Mouse (Mus musculus): ENCODE results near the gene Adgrl2. TPM values are rescaled to one million over a fixed set of nuclear protein-coding genes. Genes with fewer than 3 reads are reported as not detected.

The Adgrl2 gene
- polyA plus RNA-seq, 1 experiment from 2014 or later = 83.2 TPM

GRCm38 (mm10) chr3:148986894-148987590 is 3.3 kb downstream of the Adgrl2 start:
- H3K27ac ChIP-seq (ENCODE audit: low read depth) = peak overlapping the region; percentile 100
- peak overlapping the region; percentile 96 for H3K9ac ChIP-seq
- DNase-seq = peak; percentile 67
- TF ChIP-seq CTCF (IDR thresholded peaks at IDR 0.05; ENCODE audit: low read depth) = no peak
- no peaks in the 10 kb centered on the region for H3K36me3 ChIP-seq (ENCODE audit: insufficient read depth)
- H3K4me2 ChIP-seq = peak overlapping the region; percentile 84
- no peaks in the 10 kb centered on the region for H3K9me3 ChIP-seq (ENCODE audit: low read depth, low read length)
- no peak for ATAC-seq (ENCODE audit: insufficient read depth)
- peaks cover 9% of the 10 kb centered on the region for H3K4me1 ChIP-seq (ENCODE audit: insufficient read depth)
- peak overlapping the region; percentile 92 for H3K4me3 ChIP-seq (ENCODE audit: low read depth, low read length)
- under 1% methylated on average over 27 of the region's 27 CpGs for WGBS
- H3K27me3 ChIP-seq (ENCODE audit: insufficient read depth, low read length) = no peaks in the 10 kb centered on the region

- Histone ChIP-seq H3K27me3 (ENCODE audit: insufficient read depth, low read length) (no peaks in the 10 kb centered on the region), H3K9ac (peak overlapping the region; percentile 96), H3K4me2 (peak overlapping the region; percentile 84), H3K9me3 (ENCODE audit: low read depth, low read length) (no peaks in the 10 kb centered on the region), H3K36me3 (ENCODE audit: insufficient read depth) (no peaks in the 10 kb centered on the region), H3K27ac (ENCODE audit: low read depth) (peak overlapping the region; percentile 100; the same call in 1 of the 2 replicates), H3K4me1 (ENCODE audit: insufficient read depth) (peaks cover 12% of the 10 kb centered on the region), H3K4me3 (ENCODE audit: low read depth, low read length) (peak overlapping the region; percentile 92)
- ATAC-seq (ENCODE audit: insufficient read depth) (no peak), DNase-seq (peak; percentile 37)
- WGBS = 6% methylated on average over 17 of the region's 17 CpGs
- TF ChIP-seq CTCF (IDR thresholded peaks at IDR 0.05; ENCODE audit: low read depth) = no peak
These were observed 4.0 kb downstream of the Adgrl2 start for GRCm38 (mm10) chr3:148986296-148986893.

GRCm38 (mm10) chr3:148984326-148984725 is 6.0 kb downstream of the Adgrl2 start:
- TF ChIP-seq CTCF (IDR thresholded peaks at IDR 0.05; ENCODE audit: low read depth) = no peak
- no peaks in the 10 kb centered on the region for H3K36me3 ChIP-seq (ENCODE audit: insufficient read depth)
- 42% methylated on average over 6 of the region's 6 CpGs for WGBS
- DNase-seq = no peak
- no peaks in the 10 kb centered on the region for H3K9me3 ChIP-seq (ENCODE audit: low read depth, low read length)
- H3K4me3 ChIP-seq (ENCODE audit: low read depth, low read length) = no peak overlapping the region
- H3K4me2 ChIP-seq = peak overlapping the region; percentile 50
- no peaks in the 10 kb centered on the region for H3K27me3 ChIP-seq (ENCODE audit: insufficient read depth, low read length)
- H3K27ac ChIP-seq (ENCODE audit: low read depth) = no peak overlapping the region
- H3K4me1 ChIP-seq (ENCODE audit: insufficient read depth) = peaks cover 10% of the 10 kb centered on the region; the same call in 1 of the 2 replicates
- no peak for ATAC-seq (ENCODE audit: insufficient read depth)
- H3K9ac ChIP-seq = no peak overlapping the region

GRCm38 (mm10) chr3:148982370-148982769 is 8.0 kb downstream of the Adgrl2 start:
- no peak for ATAC-seq (ENCODE audit: insufficient read depth)
- no peak overlapping the region for H3K9ac ChIP-seq
- 69% methylated on average over 4 of the region's 4 CpGs for WGBS
- H3K9me3 ChIP-seq (ENCODE audit: low read depth, low read length) = no peaks in the 10 kb centered on the region
- no peaks in the 10 kb centered on the region for H3K36me3 ChIP-seq (ENCODE audit: insufficient read depth)
- no peak for DNase-seq
- no peak overlapping the region for H3K4me2 ChIP-seq
- no peak overlapping the region for H3K27ac ChIP-seq (ENCODE audit: low read depth)
- no peak overlapping the region for H3K4me3 ChIP-seq (ENCODE audit: low read depth, low read length)
- H3K27me3 ChIP-seq (ENCODE audit: insufficient read depth, low read length) = no peaks in the 10 kb centered on the region
- no peak for TF ChIP-seq CTCF (IDR thresholded peaks at IDR 0.05; ENCODE audit: low read depth)
- peaks cover 20% of the 10 kb centered on the region; the same call in 1 of the 2 replicates for H3K4me1 ChIP-seq (ENCODE audit: insufficient read depth)

- H3K4me1 ChIP-seq (ENCODE audit: insufficient read depth) = peaks cover 24% of the 10 kb centered on the region; the same call in 1 of the 2 replicates
These were observed 8.6 kb downstream of the Adgrl2 start for GRCm38 (mm10) chr3:148981776-148982175.

GRCm38 (mm10) chr3:148978541-148978940 is 11.8 kb downstream of the Adgrl2 start:
- ATAC-seq (ENCODE audit: insufficient read depth) (no peak), DNase-seq (peak; percentile 44)
- Histone ChIP-seq H3K9ac (no peak overlapping the region), H3K4me3 (ENCODE audit: low read depth, low read length) (no peak overlapping the region), H3K4me1 (ENCODE audit: insufficient read depth) (0 out of 2 replicates have a peak, but pooled peaks cover 18% of the 10 kb centered on the region), H3K4me2 (no peak overlapping the region), H3K27ac (ENCODE audit: low read depth) (no peak overlapping the region), H3K9me3 (ENCODE audit: low read depth, low read length) (no peaks in the 10 kb centered on the region), H3K27me3 (ENCODE audit: insufficient read depth, low read length) (no peaks in the 10 kb centered on the region), H3K36me3 (ENCODE audit: insufficient read depth) (no peaks in the 10 kb centered on the region)
- WGBS = 42% methylated on average over 8 of the region's 8 CpGs
- peak; percentile 30; the same call in 1 of the 2 replicates for TF ChIP-seq CTCF (IDR thresholded peaks at IDR 0.05; ENCODE audit: low read depth)

More at GRCm38 (mm10) chr3:148981776-148982175, 8.6 kb downstream of the Adgrl2 start:
- H3K27ac ChIP-seq (ENCODE audit: low read depth) = no peak overlapping the region
- no peaks in the 10 kb centered on the region for H3K27me3 ChIP-seq (ENCODE audit: insufficient read depth, low read length)
- 52% methylated on average over 8 of the region's 8 CpGs for WGBS
- H3K9ac ChIP-seq = no peak overlapping the region
- no peak overlapping the region for H3K4me2 ChIP-seq
- no peak overlapping the region for H3K4me3 ChIP-seq (ENCODE audit: low read depth, low read length)
- no peak for ATAC-seq (ENCODE audit: insufficient read depth)
- no peak for DNase-seq
- no peak for TF ChIP-seq CTCF (IDR thresholded peaks at IDR 0.05; ENCODE audit: low read depth)
- no peaks in the 10 kb centered on the region for H3K9me3 ChIP-seq (ENCODE audit: low read depth, low read length)
- no peaks in the 10 kb centered on the region for H3K36me3 ChIP-seq (ENCODE audit: insufficient read depth)

GRCm38 (mm10) chr3:148977838-148978237 is 12.5 kb downstream of the Adgrl2 start:
- ATAC-seq (ENCODE audit: insufficient read depth) = no peak
- WGBS = 77% methylated on average over 6 of the region's 6 CpGs
- peak overlapping the region; percentile 51; the same call in 1 of the 2 replicates for H3K4me2 ChIP-seq

More at GRCm38 (mm10) chr3:148977838-148978237, 12.5 kb downstream of the Adgrl2 start:
- Histone ChIP-seq H3K4me1 (ENCODE audit: insufficient read depth) (0 out of 2 replicates have a peak, but pooled peaks cover 18% of the 10 kb centered on the region), H3K27ac (ENCODE audit: low read depth) (no peak overlapping the region), H3K9me3 (ENCODE audit: low read depth, low read length) (no peaks in the 10 kb centered on the region), H3K4me3 (ENCODE audit: low read depth, low read length) (no peak overlapping the region), H3K27me3 (ENCODE audit: insufficient read depth, low read length) (no peaks in the 10 kb centered on the region), H3K36me3 (ENCODE audit: insufficient read depth) (no peaks in the 10 kb centered on the region), H3K9ac (no peak overlapping the region)
- no peak for TF ChIP-seq CTCF (IDR thresholded peaks at IDR 0.05; ENCODE audit: low read depth)
- DNase-seq = no peak
